10 mouse cellular contexts compared by ENCODE assay signal in the genomic region with DNA sequence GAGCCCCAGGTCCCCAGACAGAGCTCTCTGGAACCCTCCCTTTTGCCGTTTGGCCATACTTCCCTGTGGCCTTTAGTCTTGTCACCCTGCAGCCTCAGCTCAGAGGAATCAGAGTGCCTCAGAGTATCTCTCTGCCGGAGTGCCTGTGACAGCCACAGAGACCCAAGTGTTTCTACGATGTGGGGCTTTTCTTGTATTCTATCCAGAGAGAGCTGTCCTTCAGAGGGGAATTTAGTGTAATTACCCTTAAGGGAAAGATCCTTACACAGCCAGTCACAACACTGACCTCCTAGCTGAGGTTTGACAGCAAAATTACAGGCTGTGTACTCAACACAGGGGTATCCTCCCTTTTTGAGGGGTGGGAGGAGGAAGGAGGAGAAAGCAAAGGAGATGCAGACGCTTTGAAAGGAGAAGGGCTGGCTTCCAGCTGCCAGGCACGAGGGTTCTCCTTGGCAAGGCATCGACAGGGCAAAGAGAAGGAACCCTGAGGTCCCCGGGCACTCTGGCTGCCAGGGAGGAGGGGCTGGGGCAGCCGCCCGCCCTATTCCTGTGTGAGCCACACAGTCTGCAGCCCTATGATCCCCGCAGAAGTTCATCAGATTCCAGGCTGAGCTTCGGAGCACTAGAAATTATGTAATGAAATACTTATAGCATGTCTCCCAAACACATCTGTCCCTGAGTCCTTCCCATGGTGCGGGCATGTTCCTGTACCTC. TPM values are rescaled to one million over a fixed set of nuclear protein-coding genes. Genes with fewer than 3 reads are reported as not detected.
DNase-seq lines count a peak whose midpoint lies in the region; ATAC-seq and TF ChIP-seq lines count a peak whose summit lies in the region.
"Had no signal": no experiment of that assay in that cellular context is flagged by ENCODE, and none has a peak within 500 bp of the region (broad histone marks: within the 10 kb centered on the region; RNA-seq: fewer than 3 reads in every experiment).

No protein-coding gene starts in this region.

- TF ChIP-seq CTCF in E14TG2a.4 (conservative IDR thresholded peaks at IDR 0.05; ENCODE audit: low read length) = no peak

- peak; percentile 74 for ATAC-seq in forebrain, embryonic 14.5 days

- peaks cover 73% of the 10 kb centered on the region for H3K4me1 ChIP-seq in E14TG2a.4 (replicated peaks; ENCODE audit: low read depth, low read length)
- peaks cover 21% of the 10 kb centered on the region for H3K4me1 ChIP-seq in forebrain, embryonic 14.5 days (ENCODE audit: control insufficient read depth, insufficient read depth, low read length)

- 17% methylated on average over 12 of the region's 12 CpGs for WGBS in forebrain, embryonic 14.5 days

- H3K27me3 ChIP-seq in E14TG2a.4 (ENCODE audit: insufficient read depth, low read length) = peaks cover 21% of the 10 kb centered on the region; the same call in 1 of the 2 replicates
- 0 out of 2 replicates have a peak, but pooled peaks cover 5% of the 10 kb centered on the region for H3K27me3 ChIP-seq in forebrain, embryonic 14.5 days (replicated peaks; ENCODE audit: control insufficient read depth, insufficient read depth, low read length)

- peak overlapping the region; percentile 39 for H3K4me3 ChIP-seq in E14TG2a.4 (replicated peaks; ENCODE audit: low read length)
- H3K4me3 ChIP-seq in forebrain, embryonic 14.5 days (ENCODE audit: low read depth, low read length) = no peak overlapping the region
- H3K4me3 ChIP-seq: gastrocnemius, adult 2 months had no signal

- no peaks in the 10 kb centered on the region for H3K36me3 ChIP-seq in E14TG2a.4 (ENCODE audit: insufficient read depth, low read length)
- no peaks in the 10 kb centered on the region for H3K36me3 ChIP-seq in forebrain, embryonic 14.5 days (ENCODE audit: control insufficient read depth, insufficient read depth, low read length)

- DNase-seq in cerebellum, postnatal 10 days = peak; percentile 42 to 60
- no peak for DNase-seq in cerebellum, postnatal 36 days
- peak; percentile 69 for DNase-seq in forebrain, embryonic 14.5 days (ENCODE audit: low spot score)
- DNase-seq in kidney, postnatal 10 days = peak; percentile 30
- DNase-seq in urinary bladder, postnatal 36 days (ENCODE audit: low spot score in 2 of 2) = no peak
- no peak for DNase-seq in thymus, adult 18-20 months
- no peak for DNase-seq in heart, adult 11 months
- DNase-seq: cerebellum, adult 9-10 months; gastrocnemius, adult 2 months had no signal

- H3K4me2 ChIP-seq in forebrain, embryonic 14.5 days (ENCODE audit: low read length) = no peak overlapping the region

- no peaks in the 10 kb centered on the region for H3K9me3 ChIP-seq in E14TG2a.4 (ENCODE audit: low read length)
- H3K9me3 ChIP-seq in forebrain, embryonic 14.5 days (replicated peaks; ENCODE audit: control insufficient read depth, low read length) = no peaks in the 10 kb centered on the region

- peak overlapping the region; percentile 61 for H3K27ac ChIP-seq in forebrain, embryonic 14.5 days (ENCODE audit: low read depth, low read length)
- H3K27ac ChIP-seq: gastrocnemius, adult 2 months had no signal

- H3K9ac ChIP-seq in forebrain, embryonic 14.5 days (ENCODE audit: low read length) = no peak overlapping the region

RNA-seq across cellular contexts. Expression of a gene that starts 28.1 kb away (rescaled TPM):
- polyA plus RNA-seq in forebrain, embryonic 14.5 days (2014; fragmentation: Nextera tagmentation; extraction: Ambion mirVana) = 20.3 and 29.9 TPM in 2 replicates

Comparison
In these comparisons a context has a peak if more than half of its experiments do, and no peak if none do; other contexts are left out.
1. DNase-seq: peak in cerebellum, postnatal 10 days (2 of 2), forebrain, embryonic 14.5 days (single experiment) and kidney, postnatal 10 days (single experiment); none in cerebellum, postnatal 36 days (0 of 2), urinary bladder, postnatal 36 days (0 of 2), thymus, adult 18-20 months (0 of 2) and heart, adult 11 months (single experiment).